Mouse (Mus musculus): ENCODE measurements around the gene Qrfp. TPM values are rescaled to one million over a fixed set of nuclear protein-coding genes. Genes with fewer than 3 reads are reported as not detected.

Qrfp gene
- polyA plus RNA-seq, 1 experiment from 2014 or later: not detected

DNA sequence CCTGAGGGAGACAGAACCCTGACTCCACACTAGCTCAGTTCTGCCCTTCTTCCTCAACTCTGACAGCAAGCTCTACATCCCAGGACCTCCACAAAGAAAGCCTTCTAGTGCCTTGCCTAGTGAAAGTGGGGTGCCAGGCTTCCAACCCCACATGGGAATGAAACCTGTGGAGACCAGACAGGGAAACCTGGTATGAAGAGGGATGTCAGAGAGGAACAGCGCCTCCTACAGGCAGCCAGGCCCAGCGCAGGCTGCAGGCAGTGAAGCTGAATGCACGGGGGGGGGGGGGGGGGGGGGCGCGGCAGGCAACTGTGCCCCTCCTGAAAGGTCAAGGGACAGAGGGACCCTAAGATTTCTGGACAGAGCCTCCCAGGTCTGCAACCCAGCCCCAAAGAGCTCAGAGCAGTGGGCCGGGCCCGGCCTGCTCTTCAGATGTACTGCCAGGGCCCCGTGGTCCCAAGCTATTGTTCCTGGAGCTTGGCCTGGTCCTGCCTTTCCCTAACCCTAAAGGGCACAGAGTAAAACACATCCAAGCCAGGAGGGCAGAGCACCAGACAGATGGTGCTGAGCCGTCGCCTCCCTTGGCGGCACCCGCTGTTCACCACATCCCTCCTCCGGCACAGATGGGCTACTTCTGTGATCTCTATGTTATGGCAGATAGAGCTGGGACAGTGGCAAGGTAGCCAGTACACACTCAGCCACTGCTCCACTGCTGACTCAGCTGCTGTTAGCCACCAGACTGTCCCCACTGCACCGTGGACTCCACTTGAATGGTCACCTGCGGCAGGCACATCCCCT, 13.8 kb upstream of the Qrfp start:
- no peaks in the 10 kb centered on the region for H3K27me3 ChIP-seq (ENCODE audit: control insufficient read depth, insufficient read depth, low read length)
- no peak overlapping the region for H3K9ac ChIP-seq
- DNase-seq (ENCODE audit: low spot score) (no peak), ATAC-seq (ENCODE audit: low FRiP score) (no peak)
- H3K27ac ChIP-seq: no peak overlapping the region; the same call in 1 of the 2 replicates
- H3K36me3 ChIP-seq (replicated peaks; ENCODE audit: control insufficient read depth, insufficient read depth): no peaks in the 10 kb centered on the region
- 63% methylated on average over 12 of the region's 15 CpGs for WGBS
- no peaks in the 10 kb centered on the region for H3K9me3 ChIP-seq (ENCODE audit: control insufficient read depth, low read length)
- peaks cover 29% of the 10 kb centered on the region for H3K4me1 ChIP-seq (replicated peaks; ENCODE audit: control insufficient read depth, insufficient read depth, low read length)
- H3K4me3 ChIP-seq (replicated peaks; ENCODE audit: low read length): no peak overlapping the region
- H3K4me2 ChIP-seq (replicated peaks): no peak overlapping the region

DNA sequence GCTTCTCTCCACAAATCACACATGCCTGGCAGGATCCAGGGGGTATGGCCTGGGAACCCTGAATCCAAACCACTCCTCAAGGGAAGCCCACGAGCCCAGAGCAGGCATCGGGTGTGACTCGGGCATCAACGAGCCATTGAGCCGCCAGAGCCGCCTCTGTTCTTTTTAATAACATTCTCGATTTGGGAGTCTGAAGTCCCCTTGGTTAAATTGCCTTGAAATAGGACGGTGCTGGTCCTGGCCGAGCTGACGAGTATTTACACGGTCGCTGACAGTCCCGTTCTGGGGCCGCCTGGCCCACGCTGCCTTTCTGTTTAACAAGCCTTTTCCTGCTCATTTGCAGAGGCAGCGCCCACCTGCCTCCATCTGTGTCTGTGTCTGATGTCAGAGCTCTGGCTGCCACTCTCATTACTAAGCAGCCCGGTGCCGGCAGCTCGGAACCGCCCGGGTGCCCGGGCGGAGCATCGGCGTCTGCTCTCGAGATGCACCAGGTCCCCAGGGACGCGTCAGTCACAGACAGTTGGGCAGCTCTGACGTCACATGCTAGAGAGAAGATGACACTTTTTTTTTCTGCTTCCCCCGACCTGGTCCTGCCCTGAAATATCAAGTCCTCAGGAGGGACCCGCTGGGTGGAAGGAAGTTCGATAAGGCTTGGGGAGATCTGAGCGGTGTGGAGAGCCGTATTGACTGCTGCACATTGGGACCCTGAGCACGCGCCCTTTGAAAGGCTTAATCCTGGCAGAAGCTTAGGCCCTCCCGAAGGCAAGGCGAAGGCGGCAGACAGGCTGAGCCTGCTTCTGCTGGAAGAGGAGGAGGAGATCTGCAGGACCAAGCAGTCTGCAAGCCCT, 12.4 kb upstream of the Qrfp start:
- H3K27me3 ChIP-seq (ENCODE audit: control insufficient read depth, insufficient read depth, low read length): no peaks in the 10 kb centered on the region
- H3K4me1 ChIP-seq (replicated peaks; ENCODE audit: control insufficient read depth, insufficient read depth, low read length): peaks cover 17% of the 10 kb centered on the region
- 11% methylated on average over 39 of the region's 39 CpGs for WGBS
- no peaks in the 10 kb centered on the region for H3K9me3 ChIP-seq (ENCODE audit: control insufficient read depth, low read length)
- peak; percentile 79 for DNase-seq (ENCODE audit: low spot score)
- no peaks in the 10 kb centered on the region for H3K36me3 ChIP-seq (replicated peaks; ENCODE audit: control insufficient read depth, insufficient read depth)
- peak overlapping the region; percentile 12; the same call in 1 of the 2 replicates for H3K4me3 ChIP-seq (replicated peaks; ENCODE audit: low read length)
- H3K27ac ChIP-seq: peak overlapping the region; percentile 58
- peak overlapping the region; percentile 41; the same call in 1 of the 2 replicates for H3K9ac ChIP-seq
- ATAC-seq (ENCODE audit: low FRiP score): peak; percentile 61; the same call in 1 of the 2 replicates
- peak overlapping the region; percentile 52 for H3K4me2 ChIP-seq (replicated peaks)

DNA sequence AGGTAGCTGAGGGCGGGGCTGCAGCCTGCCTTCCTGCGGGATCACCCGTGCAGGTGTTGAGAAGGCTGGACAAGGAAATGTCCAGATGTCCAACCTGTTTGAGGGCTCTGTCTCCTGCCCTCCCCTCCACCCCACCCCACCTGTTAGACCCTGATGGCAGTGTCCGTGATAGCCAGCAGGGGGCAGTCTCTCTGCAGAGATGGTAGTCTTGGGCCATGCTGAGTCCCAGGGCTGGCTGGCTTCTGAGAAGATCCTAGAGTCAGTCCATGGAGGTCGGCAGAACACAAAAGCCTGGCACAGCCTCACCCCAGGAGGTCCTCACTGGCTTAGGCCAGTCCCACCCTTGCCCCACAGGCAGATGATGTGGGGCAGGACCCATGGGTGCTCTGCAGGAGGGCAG, 5.0 kb upstream of the Qrfp start:
- Histone ChIP-seq H3K9me3 (ENCODE audit: control insufficient read depth, low read length) (no peaks in the 10 kb centered on the region), H3K4me3 (replicated peaks; ENCODE audit: low read length) (no peak overlapping the region), H3K9ac (no peak overlapping the region), H3K4me1 (replicated peaks; ENCODE audit: control insufficient read depth, insufficient read depth, low read length) (peaks cover 3% of the 10 kb centered on the region; the same call in 1 of the 2 replicates), H3K27me3 (ENCODE audit: control insufficient read depth, insufficient read depth, low read length) (no peaks in the 10 kb centered on the region), H3K27ac (no peak overlapping the region), H3K4me2 (replicated peaks) (no peak overlapping the region), H3K36me3 (replicated peaks; ENCODE audit: control insufficient read depth, insufficient read depth) (no peaks in the 10 kb centered on the region)
- 33% methylated on average over 5 of the region's 5 CpGs for WGBS
- ATAC-seq (ENCODE audit: low FRiP score) (no peak), DNase-seq (ENCODE audit: low spot score) (peak; percentile 61)

DNA sequence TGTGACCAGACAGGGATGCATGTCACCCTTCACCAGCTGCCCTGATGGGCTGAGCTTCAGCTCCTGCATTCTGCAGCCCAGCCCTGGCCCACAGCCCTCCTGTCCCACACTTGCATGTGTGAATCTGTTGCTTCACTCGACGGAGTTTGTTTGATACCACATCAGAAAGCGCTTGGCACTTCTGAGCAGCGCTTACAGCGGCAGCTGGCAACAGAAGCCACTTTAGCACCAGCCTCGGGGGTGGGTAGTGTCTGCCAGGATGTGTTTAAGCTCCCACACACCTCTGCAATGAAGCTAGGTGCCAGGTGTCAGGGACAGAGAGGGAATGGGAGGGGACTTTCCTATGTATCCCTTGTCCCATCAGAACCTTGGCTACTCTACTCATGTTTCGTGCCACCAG, 4.3 kb upstream of the Qrfp start:
- Histone ChIP-seq H3K4me1 (replicated peaks; ENCODE audit: control insufficient read depth, insufficient read depth, low read length) (peaks cover 10% of the 10 kb centered on the region), H3K4me2 (replicated peaks) (no peak overlapping the region), H3K27ac (no peak overlapping the region), H3K27me3 (ENCODE audit: control insufficient read depth, insufficient read depth, low read length) (no peaks in the 10 kb centered on the region), H3K9ac (no peak overlapping the region), H3K9me3 (ENCODE audit: control insufficient read depth, low read length) (no peaks in the 10 kb centered on the region), H3K4me3 (replicated peaks; ENCODE audit: low read length) (no peak overlapping the region), H3K36me3 (replicated peaks; ENCODE audit: control insufficient read depth, insufficient read depth) (no peaks in the 10 kb centered on the region)
- ATAC-seq (ENCODE audit: low FRiP score) (no peak), DNase-seq (ENCODE audit: low spot score) (no peak)
- 75% methylated on average over 7 of the region's 7 CpGs for WGBS

DNA sequence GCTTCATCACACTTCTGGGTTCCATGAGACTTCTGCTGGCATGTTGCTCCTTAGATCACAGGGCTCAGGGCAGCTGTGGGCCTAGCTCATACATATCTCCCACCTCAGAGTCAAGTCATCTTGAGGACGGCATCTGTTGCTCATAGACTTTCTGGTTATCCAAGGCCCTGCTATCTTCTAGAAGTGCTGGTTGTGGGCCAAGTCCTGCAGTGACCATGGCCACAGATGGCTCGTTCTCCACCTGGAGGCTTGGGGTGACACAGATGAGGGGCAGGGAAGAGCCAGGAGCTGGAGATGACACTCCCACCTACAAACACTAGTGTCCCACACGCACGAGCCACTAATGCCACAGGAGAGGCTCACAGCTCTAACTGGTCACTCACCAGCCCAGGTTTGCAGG, 3.3 kb upstream of the Qrfp start:
- H3K27me3 ChIP-seq (ENCODE audit: control insufficient read depth, insufficient read depth, low read length): no peaks in the 10 kb centered on the region
- no peak overlapping the region for H3K4me3 ChIP-seq (replicated peaks; ENCODE audit: low read length)
- 92% methylated on average over 4 of the region's 4 CpGs for WGBS
- DNase-seq (ENCODE audit: low spot score) (no peak), ATAC-seq (ENCODE audit: low FRiP score) (no peak)
- H3K27ac ChIP-seq: no peak overlapping the region
- H3K9ac ChIP-seq: no peak overlapping the region
- H3K4me2 ChIP-seq (replicated peaks): no peak overlapping the region
- H3K4me1 ChIP-seq (replicated peaks; ENCODE audit: control insufficient read depth, insufficient read depth, low read length): peaks cover 20% of the 10 kb centered on the region
- H3K9me3 ChIP-seq (ENCODE audit: control insufficient read depth, low read length): no peaks in the 10 kb centered on the region
- no peaks in the 10 kb centered on the region for H3K36me3 ChIP-seq (replicated peaks; ENCODE audit: control insufficient read depth, insufficient read depth)

DNA sequence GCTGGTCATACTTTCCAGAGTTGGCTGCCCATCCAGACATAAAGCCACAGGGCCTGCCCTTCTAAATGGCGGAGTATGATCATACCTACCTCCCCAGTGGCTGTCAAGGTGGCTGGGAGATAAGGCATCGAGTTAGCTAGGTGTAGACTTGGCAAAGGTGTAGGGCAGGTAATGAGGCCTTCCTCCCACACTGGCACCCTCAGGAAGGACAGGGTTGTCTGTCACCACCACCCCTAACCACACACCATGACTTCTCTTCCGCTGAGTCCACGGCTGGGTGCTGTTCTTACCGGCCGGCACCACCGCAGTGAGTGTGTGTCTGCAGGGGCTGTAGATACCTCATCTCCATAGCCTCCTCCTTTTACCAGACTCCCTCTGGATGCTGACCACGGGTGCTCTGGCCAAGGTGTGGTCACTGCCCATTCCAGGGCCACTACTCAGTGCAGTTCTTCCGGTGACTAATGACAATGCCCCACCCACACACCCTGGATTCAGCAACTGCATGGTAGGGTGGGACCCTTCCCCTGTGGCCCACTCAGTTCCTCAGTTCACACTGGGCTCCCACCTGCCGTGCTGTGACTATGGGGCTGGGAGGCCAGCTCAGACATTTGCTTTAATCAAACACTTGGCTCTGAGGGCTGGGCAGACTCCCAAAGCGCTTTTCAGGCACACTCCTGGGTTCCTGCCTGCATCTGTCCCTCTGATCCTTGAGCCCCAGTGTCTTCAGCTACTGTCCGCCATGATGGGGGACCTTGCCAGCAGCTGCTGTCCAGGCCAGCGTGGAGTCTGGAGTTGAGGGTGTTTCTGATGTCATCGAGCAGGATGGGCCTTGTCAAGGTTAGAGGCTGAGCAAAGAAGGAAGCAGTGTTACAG, 942 bp upstream of the Qrfp start:
- no peaks in the 10 kb centered on the region for H3K36me3 ChIP-seq (replicated peaks; ENCODE audit: control insufficient read depth, insufficient read depth)
- no peak for ATAC-seq (ENCODE audit: low FRiP score)
- 89% methylated on average over 14 of the region's 14 CpGs for WGBS

DNA sequence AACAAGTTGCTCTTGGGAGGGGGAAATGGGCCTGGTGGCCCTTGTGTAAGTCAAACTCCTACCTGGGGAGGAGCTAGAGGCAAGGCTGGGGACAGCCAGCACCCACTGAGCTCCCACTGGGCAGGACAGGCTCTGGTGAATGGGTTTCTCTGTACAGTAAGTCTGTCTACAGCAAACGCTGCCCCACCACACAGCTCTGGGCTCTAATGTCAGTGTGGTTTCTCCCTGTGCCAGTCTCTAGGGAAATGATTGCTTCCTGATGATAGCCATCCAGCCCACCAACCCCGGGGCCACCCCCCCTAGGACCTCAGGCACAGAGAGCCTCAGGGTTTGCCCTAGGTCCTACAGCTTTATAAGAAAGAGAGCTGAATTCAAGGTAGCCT, 1.0 kb downstream of the Qrfp start:
- Histone ChIP-seq H3K36me3 (replicated peaks; ENCODE audit: control insufficient read depth, insufficient read depth) (peaks cover 3% of the 10 kb centered on the region), H3K4me3 (replicated peaks; ENCODE audit: low read length) (no peak overlapping the region), H3K4me1 (replicated peaks; ENCODE audit: control insufficient read depth, insufficient read depth, low read length) (peaks cover 47% of the 10 kb centered on the region), H3K9ac (0 out of 2 replicates have a peak overlapping the region, but pooled peaks have one; percentile 50), H3K9me3 (ENCODE audit: control insufficient read depth, low read length) (no peaks in the 10 kb centered on the region), H3K27ac (no peak overlapping the region; the same call in 1 of the 2 replicates), H3K27me3 (ENCODE audit: control insufficient read depth, insufficient read depth, low read length) (no peaks in the 10 kb centered on the region), H3K4me2 (replicated peaks) (no peak overlapping the region)
- no peak for ATAC-seq (ENCODE audit: low FRiP score)
- WGBS: 45% methylated on average over 2 of the region's 2 CpGs
- no peak for DNase-seq (ENCODE audit: low spot score)

More for the DNA sequence above, 942 bp upstream of the Qrfp start:
- peaks cover 43% of the 10 kb centered on the region for H3K4me1 ChIP-seq (replicated peaks; ENCODE audit: control insufficient read depth, insufficient read depth, low read length)
- H3K9ac ChIP-seq: no peak overlapping the region
- DNase-seq (ENCODE audit: low spot score): no peak
- no peak overlapping the region for H3K27ac ChIP-seq
- no peaks in the 10 kb centered on the region for H3K9me3 ChIP-seq (ENCODE audit: control insufficient read depth, low read length)
- H3K27me3 ChIP-seq (ENCODE audit: control insufficient read depth, insufficient read depth, low read length): no peaks in the 10 kb centered on the region
- H3K4me2 ChIP-seq (replicated peaks): no peak overlapping the region
- H3K4me3 ChIP-seq (replicated peaks; ENCODE audit: low read length): no peak overlapping the region

DNA sequence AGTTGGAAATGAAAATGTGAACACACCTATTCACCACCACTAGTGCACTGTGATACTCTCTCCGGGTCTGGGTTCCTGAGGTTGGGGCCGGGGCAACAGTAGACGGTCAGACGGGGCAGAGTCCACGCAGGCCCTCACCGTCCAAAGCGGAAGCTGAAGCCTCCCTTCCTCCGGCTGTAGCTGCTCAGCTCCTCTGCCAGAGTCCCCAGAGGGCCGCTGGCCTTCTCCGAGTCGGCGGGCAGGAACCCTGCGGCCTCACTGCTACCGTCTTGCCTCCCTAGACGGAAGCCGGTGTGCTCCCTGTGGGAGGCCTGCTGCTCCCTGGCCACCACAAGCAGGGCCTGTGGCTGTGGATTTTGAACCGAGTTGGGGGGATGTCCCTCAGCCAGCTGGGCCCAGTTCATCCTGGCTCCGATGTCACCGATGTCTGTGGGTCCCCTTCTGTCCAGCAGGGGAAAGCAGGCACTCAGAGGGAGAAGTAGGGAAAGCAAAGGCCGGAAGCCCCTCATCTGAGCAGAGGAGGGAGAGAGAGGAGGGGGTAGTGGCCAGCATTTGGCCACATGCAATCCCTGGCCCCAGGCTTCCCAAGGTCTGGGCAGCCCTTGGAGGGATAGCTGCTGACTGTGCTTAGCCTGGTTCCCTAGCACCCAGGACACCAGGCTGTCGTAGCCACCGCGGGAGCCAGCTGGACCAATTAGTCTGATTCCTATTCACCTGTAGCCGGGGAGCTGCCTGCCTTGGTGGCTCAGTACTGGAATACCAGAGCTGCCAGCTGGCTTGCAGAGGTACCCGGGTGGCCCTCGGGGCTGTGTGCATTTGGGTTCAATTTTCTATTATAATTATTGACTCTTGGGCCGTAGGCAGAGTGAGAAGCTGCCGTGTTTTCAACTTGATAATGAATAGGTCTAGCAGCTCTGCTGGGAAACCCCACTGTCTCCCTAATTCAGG, 1.7 kb downstream of the Qrfp start:
- WGBS: 29% methylated on average over 28 of the region's 28 CpGs
- ATAC-seq (ENCODE audit: low FRiP score) (no peak), DNase-seq (ENCODE audit: low spot score) (peak; percentile 29)
- H3K4me1 ChIP-seq (replicated peaks; ENCODE audit: control insufficient read depth, insufficient read depth, low read length): peaks cover 47% of the 10 kb centered on the region
- peak overlapping the region; percentile 1; the same call in 1 of the 2 replicates for H3K27ac ChIP-seq
- H3K4me2 ChIP-seq (replicated peaks): no peak overlapping the region
- peak overlapping the region; percentile 50 for H3K9ac ChIP-seq
- no peaks in the 10 kb centered on the region for H3K27me3 ChIP-seq (ENCODE audit: control insufficient read depth, insufficient read depth, low read length)
- H3K36me3 ChIP-seq (replicated peaks; ENCODE audit: control insufficient read depth, insufficient read depth): peaks cover 9% of the 10 kb centered on the region
- no peak overlapping the region for H3K4me3 ChIP-seq (replicated peaks; ENCODE audit: low read length)
- H3K9me3 ChIP-seq (ENCODE audit: control insufficient read depth, low read length): no peaks in the 10 kb centered on the region

Data from hindbrain, embryonic 14.5 days (tissue).